Mouse (Mus musculus) adipocyte (in vitro differentiated cells): ENCODE data around the gene Slc39a11.

Source experiments
- DNase-seq: peaks from one replicate; pipeline ENCODE4 v3.0.0-alpha.2; 2016; ENCODE audit warnings: low spot score

The Slc39a11 gene

GRCm38 (mm10) chr11:113458582-113459210, 191.2 kb downstream of the Slc39a11 start:
- DNase-seq, result no peak

GRCm38 (mm10) chr11:113452861-113453568, 196.9 kb downstream of the Slc39a11 start:
- no peak for DNase-seq

GRCm38 (mm10) chr11:113451301-113451700, 198.6 kb downstream of the Slc39a11 start:
- no peak for DNase-seq

GRCm38 (mm10) chr11:113450665-113451064, 199.2 kb downstream of the Slc39a11 start:
- no peak for DNase-seq

GRCm38 (mm10) chr11:113450028-113450427, 199.9 kb downstream of the Slc39a11 start:
- no peak for DNase-seq

- no peak for DNase-seq
Observed at GRCm38 (mm10) chr11:113442036-113442435, 207.8 kb downstream of the Slc39a11 start.

GRCm38 (mm10) chr11:113439328-113440030, 210.4 kb downstream of the Slc39a11 start:
- no peak for DNase-seq

- no peak for DNase-seq
Observed at GRCm38 (mm10) chr11:113438915-113439314, 211.0 kb downstream of the Slc39a11 start.

- DNase-seq, result no peak
Observed at GRCm38 (mm10) chr11:113437357-113437756, 212.5 kb downstream of the Slc39a11 start.

- DNase-seq, result no peak
Observed at GRCm38 (mm10) chr11:113436299-113436698, 213.6 kb downstream of the Slc39a11 start.

GRCm38 (mm10) chr11:113435696-113436095, 214.2 kb downstream of the Slc39a11 start:
- no peak for DNase-seq

- no peak for DNase-seq
Observed at GRCm38 (mm10) chr11:113431161-113431560, 218.7 kb downstream of the Slc39a11 start.

GRCm38 (mm10) chr11:113425882-113426281, 224.0 kb downstream of the Slc39a11 start:
- no peak for DNase-seq

- DNase-seq, result no peak
Observed at GRCm38 (mm10) chr11:113425454-113425853, 224.4 kb downstream of the Slc39a11 start.

- peak; percentile 14 for DNase-seq
Observed at GRCm38 (mm10) chr11:113424765-113425164, 225.1 kb downstream of the Slc39a11 start.

GRCm38 (mm10) chr11:113422598-113422997, 227.3 kb downstream of the Slc39a11 start:
- no peak for DNase-seq

GRCm38 (mm10) chr11:113418921-113419655, 230.8 kb downstream of the Slc39a11 start:
- no peak for DNase-seq

- no peak for DNase-seq
Observed at GRCm38 (mm10) chr11:113417948-113418347, 231.9 kb downstream of the Slc39a11 start.

GRCm38 (mm10) chr11:113412545-113412944, 237.3 kb downstream of the Slc39a11 start:
- DNase-seq, result no peak

- DNase-seq, result no peak
Observed at GRCm38 (mm10) chr11:113411798-113412197, 238.1 kb downstream of the Slc39a11 start.

GRCm38 (mm10) chr11:113409121-113409520, 240.8 kb downstream of the Slc39a11 start:
- no peak for DNase-seq

GRCm38 (mm10) chr11:113407474-113407873, 242.4 kb downstream of the Slc39a11 start:
- DNase-seq, result no peak
